Mouse (Mus musculus) layer of hippocampus, postnatal 14 days (tissue): ENCODE measurements around the gene Sohlh1. TPM values are rescaled to one million over a fixed set of nuclear protein-coding genes. Genes with fewer than 3 reads are reported as not detected.
"Not testable (repeated sequence)": the region's sequence is repeated elsewhere in the genome, so short reads cannot be mapped to it uniquely, and the experiment has no call there.

ENCODE experiments used
- DNase-seq, 2 experiments: peaks; one replicate each; pipeline ENCODE4 v3.0.0; 2021 to 2022; ENCODE audit warnings: low spot score in 2 of 2, mixed read lengths in 1 of 2
- total RNA-seq, 2 experiments: library from RNA; stranded (reverse); gene quantifications; 2 replicates each; pipeline ENCODE4 v1.2.3; 2021

Sohlh1 gene
- total RNA-seq, 2 experiments from 2014 or later: not detected

DNA sequence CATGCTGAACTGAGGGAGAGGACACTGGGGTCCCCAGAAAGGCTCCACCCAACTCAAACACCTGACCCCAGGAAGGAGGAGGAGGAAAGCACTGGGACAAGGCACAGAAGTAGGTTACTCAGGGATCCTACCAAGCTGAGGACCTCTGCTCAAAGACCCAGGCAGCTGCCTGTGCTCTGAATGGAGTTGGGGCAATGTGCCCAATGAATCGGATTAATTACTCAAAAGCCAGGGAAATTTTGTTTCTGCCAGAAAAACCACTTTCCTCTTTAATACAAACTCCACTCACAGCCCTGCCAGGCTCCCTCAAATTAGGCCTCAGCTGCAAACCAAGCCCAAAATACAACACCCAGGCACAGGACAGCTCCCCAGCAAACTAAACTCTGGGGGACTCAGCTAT, 4.3 kb downstream of the Sohlh1 start:
- DNase-seq: peak; percentile 31 to 73

DNA sequence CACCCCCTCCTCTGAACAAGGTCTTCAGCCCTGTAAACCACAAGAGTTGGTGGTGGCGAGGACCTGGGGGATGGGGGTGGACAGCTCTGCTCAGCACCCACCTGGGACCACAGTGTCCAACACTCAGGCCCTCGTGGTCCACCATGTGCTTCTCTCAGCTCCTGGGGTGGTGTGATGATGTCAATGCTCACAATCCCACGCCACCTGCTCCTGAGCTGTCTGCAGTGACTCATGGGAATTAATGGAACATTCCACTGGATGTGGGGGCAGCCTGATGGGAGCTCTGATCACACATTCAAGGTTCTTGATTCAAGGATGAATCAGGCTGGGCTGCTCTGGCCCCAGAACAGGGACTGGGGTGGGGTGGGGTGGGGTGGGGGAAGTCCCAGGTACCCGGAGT, 4.9 kb downstream of the Sohlh1 start:
- DNase-seq: no peak

DNA sequence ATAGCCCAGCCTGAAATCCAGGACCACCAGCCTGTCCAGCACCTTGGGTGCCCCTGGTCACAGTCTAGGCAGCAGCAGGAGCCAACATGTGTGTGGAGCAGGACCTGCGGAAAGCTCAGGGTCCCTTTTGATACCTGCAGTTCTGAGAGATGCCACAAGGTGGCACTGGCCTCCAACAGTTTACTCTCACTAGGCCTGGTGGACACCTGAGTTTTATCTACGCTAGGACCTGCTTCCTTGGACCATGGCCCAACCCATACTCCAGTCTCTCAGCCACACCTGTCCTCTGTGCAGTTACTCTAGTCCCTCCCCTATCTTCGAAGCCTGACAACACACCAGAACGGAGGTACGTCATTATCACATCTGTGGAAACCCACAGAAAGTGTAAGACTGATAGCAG, 10.8 kb downstream of the Sohlh1 start:
- DNase-seq: peak; percentile 80 to 81

DNA sequence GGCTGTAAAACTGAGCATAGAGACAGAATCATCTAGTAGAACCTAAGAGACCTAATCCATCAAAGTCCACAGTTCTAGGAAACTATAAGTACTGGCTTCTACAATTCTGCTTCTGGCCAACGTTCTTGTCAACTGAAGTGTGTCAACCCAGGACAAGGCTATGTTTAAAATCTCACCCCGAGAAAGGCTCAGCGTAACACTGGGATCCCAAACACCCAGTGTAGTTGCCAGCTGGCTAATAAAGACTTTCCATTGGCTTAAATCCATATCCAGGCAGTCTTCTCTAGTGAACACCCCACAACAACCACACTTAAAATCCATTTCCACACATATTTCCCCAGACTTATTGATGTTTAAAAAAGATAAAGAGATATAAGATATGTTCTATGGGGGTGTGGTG, 16.3 kb downstream of the Sohlh1 start:
- no peak for DNase-seq

DNA sequence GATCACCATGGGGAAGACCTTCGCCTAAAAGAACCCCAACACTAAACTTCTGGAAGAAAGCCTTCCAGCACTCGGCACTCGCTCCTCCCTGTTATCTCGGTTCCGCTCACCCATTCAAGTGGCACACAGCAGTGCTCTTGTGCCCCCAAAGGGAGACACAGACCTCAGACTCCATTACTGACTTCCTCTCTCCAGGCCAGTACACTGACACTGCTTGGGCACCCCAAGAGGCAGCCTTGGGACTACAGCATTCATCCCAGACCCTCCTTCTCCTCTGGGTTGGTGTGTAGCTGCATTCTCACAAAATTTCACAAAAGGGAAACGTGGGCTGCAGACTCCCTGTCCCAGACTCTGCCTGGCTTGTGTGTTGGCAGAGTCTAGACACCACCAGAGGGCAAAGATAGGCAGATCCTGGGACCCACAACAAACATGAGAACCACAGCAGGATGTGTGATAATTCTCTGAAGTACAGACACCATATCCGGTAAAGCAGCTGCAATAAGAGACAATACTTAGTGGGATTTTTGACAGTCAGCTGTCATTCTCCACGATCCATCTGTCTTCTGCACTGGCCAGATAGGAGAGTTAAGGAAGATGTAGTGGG, 18.6 kb downstream of the Sohlh1 start:
- DNase-seq: no peak

DNA sequence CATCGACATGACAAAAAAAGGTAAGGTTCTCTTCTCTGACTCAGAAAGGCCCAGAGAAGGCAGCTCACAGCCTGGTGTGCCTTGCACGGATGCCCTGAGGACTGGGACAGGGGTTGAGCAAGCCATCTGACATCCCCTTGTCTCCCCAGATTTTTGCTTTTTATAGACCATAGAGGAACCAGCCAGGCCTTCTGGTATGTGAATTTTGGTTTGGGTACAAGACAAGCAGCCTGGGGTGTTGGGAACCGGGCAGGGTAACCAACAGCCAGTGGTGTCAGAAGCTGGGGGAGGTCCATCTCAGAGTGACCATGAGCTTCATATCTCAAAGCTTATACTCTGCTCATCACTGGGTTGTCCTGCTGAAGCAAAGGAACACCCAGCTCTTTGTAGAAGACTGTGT, 22.3 kb downstream of the Sohlh1 start:
- no peak for DNase-seq

DNA sequence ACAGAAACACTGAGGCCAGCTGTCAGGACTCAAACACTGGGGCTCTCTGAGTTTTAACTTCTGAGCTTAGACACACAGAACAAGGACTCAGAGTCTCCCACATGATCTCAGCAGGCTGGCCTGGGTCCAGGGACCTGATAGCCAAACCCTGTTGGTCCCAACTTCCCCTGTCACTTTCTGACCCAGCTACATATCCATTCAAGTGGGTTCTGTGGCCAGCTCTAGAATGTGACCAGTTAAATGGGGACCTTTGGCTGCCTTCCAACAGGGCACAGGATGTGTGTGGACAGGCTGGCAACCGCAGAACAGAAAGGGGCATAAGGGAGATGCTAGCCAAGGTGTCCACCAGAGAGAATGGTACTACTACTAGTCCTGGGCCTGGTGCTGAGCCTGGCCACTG, 24.2 kb downstream of the Sohlh1 start, which contains the start of gene Lcn9:
Lcn9 (plus strand) TSS at position 348 of the 400 bp plus-strand sequence.
- DNase-seq: peak in 1 of 2 experiments; percentile 28

DNA sequence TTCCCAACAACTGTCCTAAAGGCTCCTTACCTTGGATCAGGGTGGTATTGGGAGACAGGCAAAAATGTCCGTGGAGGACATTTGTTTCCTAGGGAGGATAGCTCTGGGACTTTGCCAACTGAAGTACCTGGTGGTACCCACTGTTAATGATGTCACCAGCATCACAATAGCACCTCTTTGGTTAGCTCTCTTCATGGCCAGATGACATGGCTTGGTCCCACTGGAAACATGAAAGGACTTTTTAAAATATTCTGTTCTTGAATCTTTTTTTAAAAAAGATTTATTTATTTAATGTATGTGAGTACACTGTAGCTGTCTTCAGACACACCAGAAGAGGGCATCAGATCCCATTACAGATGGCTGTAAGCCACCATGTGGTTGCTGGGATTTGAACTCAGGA, 31.3 kb downstream of the Sohlh1 start, which contains the start of gene Glt6d1:
Glt6d1 (minus strand) TSS at position 101 of the 400 bp plus-strand sequence.
- not testable (repeated sequence) for DNase-seq

DNA sequence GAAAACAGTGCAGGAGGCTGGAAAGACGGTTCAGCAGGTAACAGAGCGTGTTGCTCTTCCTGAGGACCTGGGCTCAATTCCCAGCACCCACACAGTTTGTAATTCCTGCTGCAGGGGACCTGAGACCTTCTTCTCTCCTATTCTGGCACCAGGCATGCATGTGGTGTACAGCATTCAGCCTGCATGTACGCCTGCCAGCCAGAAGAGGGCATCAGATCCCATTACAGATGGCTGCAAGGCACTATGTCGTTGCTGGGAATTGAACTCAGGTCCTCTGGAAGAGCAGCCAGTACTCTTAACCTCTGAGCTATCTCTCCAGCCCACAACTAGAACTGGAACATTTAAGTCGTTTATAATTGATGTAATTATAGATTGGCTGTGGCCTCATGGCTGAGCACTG, 33.7 kb downstream of the Sohlh1 start:
- no peak for DNase-seq

DNA sequence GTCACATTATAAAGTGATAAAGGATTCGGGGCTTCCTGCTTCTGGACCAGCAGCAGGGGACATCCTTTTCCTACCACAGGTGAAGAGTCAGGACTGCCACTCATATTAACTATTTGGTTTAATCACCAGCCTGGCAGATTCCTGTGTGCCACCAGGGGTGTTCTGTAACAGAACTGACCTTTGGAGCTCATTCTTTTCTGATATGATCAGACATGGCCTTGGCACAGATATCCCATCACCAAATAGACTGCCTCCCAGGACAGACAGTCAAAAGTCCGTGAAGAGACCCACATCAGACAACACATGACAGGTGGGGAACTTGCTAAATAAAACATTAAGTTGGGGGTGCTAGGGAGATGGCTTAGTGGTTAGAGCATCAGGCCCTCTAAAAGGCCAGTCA, 35.3 kb downstream of the Sohlh1 start:
- no peak for DNase-seq

DNA sequence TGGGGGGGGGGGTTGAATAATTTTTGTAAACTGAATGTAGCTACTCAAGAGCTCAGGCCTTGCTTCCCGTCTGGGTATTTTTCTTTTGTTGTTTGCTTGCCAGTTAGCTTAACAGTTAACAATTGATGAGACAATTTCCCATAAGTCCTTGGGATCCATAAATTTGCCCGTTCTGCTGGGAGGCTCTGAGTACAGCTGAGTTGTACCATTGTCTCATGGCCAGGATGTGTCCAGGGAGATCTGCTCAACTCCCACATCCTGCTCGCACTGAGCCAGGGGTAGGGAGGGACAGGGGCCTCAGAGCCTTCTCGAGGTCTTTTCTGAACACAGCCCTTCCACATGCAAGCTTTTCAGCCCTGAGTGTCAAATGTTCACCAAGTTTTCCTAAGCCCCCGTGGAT, 49.0 kb downstream of the Sohlh1 start:
- DNase-seq: no peak

DNA sequence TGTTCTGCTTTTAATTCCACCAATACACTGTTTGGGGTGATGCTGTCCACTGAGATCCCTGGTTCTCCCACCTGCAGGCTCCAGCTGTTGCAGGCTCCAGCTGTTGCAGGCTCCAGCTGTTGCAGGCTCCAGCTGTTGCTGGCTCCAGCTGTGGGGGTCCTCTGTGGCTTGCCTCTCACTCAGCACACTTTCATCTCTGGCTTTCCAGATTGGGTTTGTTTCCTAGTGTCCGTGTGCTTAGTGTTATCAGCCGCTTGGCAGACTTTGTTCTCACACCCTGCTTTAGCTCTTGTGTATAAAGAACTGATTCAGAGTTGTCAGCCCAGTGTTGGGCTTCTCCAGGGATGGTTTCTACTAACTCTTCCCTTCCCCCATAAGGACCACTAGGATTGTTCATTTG, 49.4 kb downstream of the Sohlh1 start:
- DNase-seq: no peak

Other genes with a start within 250 kb of the Sohlh1 start
- 100 to 1,000 TPM; 105 to 107 TPM for gene Rabl6, start 238.7 kb downstream of the Sohlh1 start, total RNA-seq
- not detected for gene Ccdc183, start 229.6 kb downstream of the Sohlh1 start, total RNA-seq
- gene Tmem141, start 225.2 kb downstream of the Sohlh1 start, total RNA-seq: 10 to 100 TPM; 25.0 TPM
- 1 to 10 TPM; 1.0 to 1.4 TPM for gene Fcna, start 219.2 kb downstream of the Sohlh1 start, total RNA-seq
- gene Lcn8, start 194.1 kb downstream of the Sohlh1 start, total RNA-seq: not detected
- gene Lcn5, start 189.3 kb downstream of the Sohlh1 start, total RNA-seq: not detected
- not detected for gene Lcn6, start 170.5 kb downstream of the Sohlh1 start, total RNA-seq
- gene Lcn10, start 164.5 kb downstream of the Sohlh1 start, total RNA-seq: not detected
- not detected for gene Obp2a, start 147.2 kb downstream of the Sohlh1 start, total RNA-seq
- gene Bmyc, start 140.5 kb downstream of the Sohlh1 start, total RNA-seq: 10 to 100 TPM; 80.9 to 82.5 TPM
- gene Obp2b, start 110.2 kb downstream of the Sohlh1 start, total RNA-seq: not detected
- not detected for gene Lcn3, start 81.7 kb downstream of the Sohlh1 start, total RNA-seq
- gene Lcn11, start 70.2 kb downstream of the Sohlh1 start, total RNA-seq: not detected
- gene Gm13539, start 65.0 kb downstream of the Sohlh1 start, total RNA-seq: not detected
- gene Glt6d1, start 31.4 kb downstream of the Sohlh1 start, total RNA-seq: not detected
- gene Lcn9, start 24.1 kb downstream of the Sohlh1 start, total RNA-seq: not detected
- 10 to 100 TPM; 43.8 to 69.9 TPM for gene Kcnt1, start 16.5 kb upstream of the Sohlh1 start, total RNA-seq
- 100 to 1,000 TPM; 120 to 125 TPM for gene Camsap1, start 136.0 kb upstream of the Sohlh1 start, total RNA-seq
- gene Ubac1, start 174.5 kb upstream of the Sohlh1 start, total RNA-seq: 10 to 100 TPM; 71.3 to 74.0 TPM